Comparison of ENCODE assay signal across 18 mouse cellular contexts in genomic region chr16:78222377-78222776, GRCm38 (mm10).
"Had no signal": no experiment of that assay in that cellular context is flagged by ENCODE, and none has a peak within 500 bp of the region (broad histone marks: within the 10 kb centered on the region; RNA-seq: fewer than 3 reads in every experiment).

No protein-coding gene starts in this region.

- H3K4me2 ChIP-seq: lung, embryonic 14.5 days; midbrain, embryonic 13.5 days; midbrain, embryonic 15.5 days; neural tube, embryonic 13.5 days; neural tube, embryonic 15.5 days had no signal

- H3K4me3 ChIP-seq: midbrain, embryonic 10.5 days; midbrain, embryonic 13.5 days; midbrain, embryonic 15.5 days; myocyte; neural tube, embryonic 13.5 days; neural tube, embryonic 15.5 days had no signal

- ATAC-seq: midbrain, embryonic 13.5 days had no signal

- H3K9me3 ChIP-seq: midbrain, embryonic 10.5 days; midbrain, embryonic 13.5 days; midbrain, embryonic 15.5 days; neural tube, embryonic 13.5 days; neural tube, embryonic 15.5 days had no signal

- H3K27me3 ChIP-seq: midbrain, embryonic 13.5 days; midbrain, embryonic 15.5 days; neural tube, embryonic 13.5 days; neural tube, embryonic 15.5 days had no signal

- H3K9ac ChIP-seq: lung, embryonic 14.5 days; midbrain, embryonic 13.5 days; midbrain, embryonic 15.5 days; neural tube, embryonic 13.5 days; neural tube, embryonic 15.5 days had no signal

- H3K4me1 ChIP-seq: midbrain, embryonic 13.5 days had no signal

- H3K27ac ChIP-seq: midbrain, embryonic 10.5 days; midbrain, embryonic 13.5 days; midbrain, embryonic 15.5 days; neural tube, embryonic 13.5 days; neural tube, embryonic 15.5 days had no signal

- H3K36me3 ChIP-seq: midbrain, embryonic 10.5 days; midbrain, embryonic 13.5 days; midbrain, embryonic 15.5 days; neural tube, embryonic 13.5 days; neural tube, embryonic 15.5 days had no signal

- DNase-seq: lung, adult 18-20 months; lung, embryonic 14.5 days; lung, postnatal 10 days; lung, postnatal 4 days; retina, postnatal 1 day; right cerebral cortex, adult 18-20 months; right cerebral cortex, postnatal 25 days; right cerebral cortex, postnatal 4 days; spleen, adult 18-20 months; thymus, adult 18-20 months; thymus, postnatal 14 days; thymus, postnatal 36 days had no signal
